Mouse (Mus musculus) layer of hippocampus, adult 18-20 months (tissue): ENCODE measurements at regions not wholly inside any gene's neighbourhood (a gene's known extent, or its start where the extent isn't known, plus 50 kb on each side); places are given as distances from the start of the nearest gene placed in this dataset.
A peak's percentile ranks its signal among the peaks of the same experiment; 100 is the strongest.
"Not testable (repeated sequence)": the region's sequence is repeated elsewhere in the genome, so short reads cannot be mapped to it uniquely, and the experiment has no call there.

ENCODE experiments used
- DNase-seq, 2 experiments: peaks; one replicate each; pipeline ENCODE4 v3.0.0; 2022; ENCODE audit warnings: low spot score in 2 of 2

DNA sequence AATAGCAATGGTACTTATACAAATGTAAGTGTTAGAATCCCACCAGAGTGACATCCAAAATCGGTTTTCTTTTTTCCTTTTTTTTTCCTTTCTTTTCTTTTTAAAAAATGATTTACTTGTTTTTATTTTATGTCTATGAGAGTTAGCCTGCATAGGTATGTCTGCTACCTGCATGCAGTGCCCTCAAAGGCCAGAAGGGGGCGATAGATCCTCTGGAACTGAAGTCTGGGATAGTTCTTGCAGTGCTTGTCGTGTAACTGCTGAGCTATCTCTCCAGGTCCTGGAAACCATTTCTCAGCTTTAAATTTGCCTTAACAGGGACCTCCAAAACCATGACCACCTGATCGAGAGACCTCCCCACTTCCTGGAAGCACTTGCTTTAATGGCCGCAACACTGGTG is 93.8 kb downstream of the Defb7 start:
- no peak for DNase-seq

DNA sequence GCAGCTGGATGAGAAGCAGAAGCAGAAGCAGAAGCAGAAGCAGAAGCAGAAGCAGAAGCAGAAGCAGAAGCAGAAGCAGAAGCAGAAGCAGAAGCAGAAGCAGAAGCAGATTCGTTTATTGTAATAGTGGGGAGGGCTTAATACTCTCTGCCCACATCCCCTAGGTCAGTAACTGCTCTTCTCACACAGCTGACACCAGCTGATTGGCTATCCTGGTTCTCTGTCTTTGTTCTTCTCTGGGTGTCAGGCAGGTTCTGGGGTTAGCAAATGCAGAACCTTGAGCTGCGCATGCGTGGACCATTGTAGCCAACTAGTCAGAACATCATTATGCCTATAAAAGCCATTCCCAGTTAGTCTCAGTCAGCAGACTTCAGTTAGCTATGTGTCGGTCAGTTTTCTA is 106.6 kb downstream of the Defb7 start:
- DNase-seq, result not testable (repeated sequence)

DNA sequence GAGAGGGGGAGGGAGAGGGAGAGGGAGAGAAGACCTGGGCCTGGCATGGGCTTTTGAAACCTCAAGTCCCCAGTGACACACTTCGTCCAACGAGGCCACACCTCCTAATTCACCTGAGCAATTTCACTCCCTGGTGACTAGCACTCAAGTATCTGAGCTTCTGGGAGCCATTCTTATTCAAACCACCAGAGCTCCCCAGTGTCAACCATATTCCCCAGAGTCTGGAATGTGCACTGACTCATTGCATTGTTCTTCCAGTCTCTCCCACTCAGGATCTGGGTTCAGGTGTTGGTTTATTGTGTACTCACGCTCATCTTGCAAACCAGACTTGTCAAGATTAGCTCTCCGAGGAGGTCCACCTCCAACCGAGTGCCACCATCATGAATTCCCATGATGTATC is 111.7 kb downstream of the Defb7 start:
- no peak for DNase-seq

DNA sequence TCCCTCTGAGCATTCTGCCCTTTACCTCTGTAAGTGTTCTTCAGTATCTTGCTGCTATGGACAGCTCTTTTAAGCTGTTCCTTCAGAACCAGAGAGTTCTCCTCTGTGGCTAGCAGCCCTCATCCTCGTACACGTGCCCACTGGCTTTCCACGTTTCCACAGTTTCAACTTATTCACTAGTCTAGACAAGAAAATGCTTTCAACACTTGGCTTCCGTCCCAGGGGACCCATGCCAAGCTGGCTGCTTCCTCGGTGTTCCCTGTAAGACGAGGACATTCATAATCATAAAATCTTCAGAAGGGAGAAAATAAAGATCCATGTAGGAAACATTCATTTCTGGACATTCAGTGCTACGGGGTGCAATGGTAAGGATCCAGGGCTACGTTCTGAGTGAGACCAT is 101.9 kb upstream of the 4930467E23Rik start:
- no peak for DNase-seq

DNA sequence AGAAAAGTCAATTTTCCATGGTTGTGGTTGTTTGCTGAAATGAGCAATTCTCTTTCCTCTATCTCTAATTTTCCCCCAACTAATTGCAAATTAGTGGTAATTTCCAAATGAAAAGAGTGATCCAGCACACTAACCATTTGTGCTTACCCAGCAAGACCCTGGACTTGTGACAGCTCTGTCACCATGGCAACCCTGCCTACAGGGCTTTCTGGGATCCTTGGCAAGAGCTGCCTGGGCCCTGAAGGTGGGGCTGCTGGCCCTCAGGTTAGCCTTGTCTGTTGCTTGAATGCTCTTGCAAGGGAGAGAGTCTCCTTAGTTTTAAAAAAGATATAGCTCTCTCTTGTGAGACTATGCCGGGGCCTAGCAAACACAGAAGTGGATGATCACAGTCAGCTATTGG is 80.8 kb upstream of the 4930467E23Rik start:
- DNase-seq, result peak in 1 of 2 experiments; percentile 2
